Mouse (Mus musculus) cortical plate, adult 2 months (tissue): ENCODE measurements around the gene Sh2b1. TPM values are rescaled to one million over a fixed set of nuclear protein-coding genes. Genes with fewer than 3 reads are reported as not detected.

ENCODE experiments used
- H3K27ac ChIP-seq: fragments of 200-500 bp; 2 replicates; pipeline ENCODE4 v1.5.1; 2012; ENCODE audit warnings: low read length, control low read depth, inconsistent platforms; ENCODE audit not compliant: insufficient read depth
- H3K4me1 ChIP-seq: fragments of 200-500 bp; 2 replicates; pipeline ENCODE4 v1.6.1; 2011; ENCODE audit warnings: low read length; ENCODE audit not compliant: control insufficient read depth, insufficient read depth
- H3K4me3 ChIP-seq: fragments of 200-500 bp; 2 replicates; pipeline ENCODE4 v1.5.1; 2011; ENCODE audit warnings: mild to moderate bottlenecking, low read length, control low read depth; ENCODE audit not compliant: insufficient read depth
- CTCF ChIP-seq: fragments of 200-500 bp; IDR thresholded peaks from 2 replicates; pipeline ENCODE4 v1.5.1; 2011; ENCODE audit warnings: mild to moderate bottlenecking, control low read depth, low read length; ENCODE audit not compliant: insufficient read depth; ENCODE audit errors: extremely low read depth
- POLR2A ChIP-seq: fragments of 200-500 bp; IDR thresholded peaks from 2 replicates; pipeline ENCODE4 v1.6.1; 2011; ENCODE audit warnings: mild to moderate bottlenecking, low read length, control low read depth; ENCODE audit not compliant: insufficient read depth; ENCODE audit errors: extremely low read depth
- polyA plus RNA-seq: library from polyadenylated mRNA; depleted of rRNA; stranded (reverse); fragments of >200 nt; gene quantifications from 2 replicates; pipeline ENCODE4 v1.2.3, GENCODE M21; 2012

Gene Sh2b1
- polyA plus RNA-seq, 1 experiment = 63.7 TPM

GRCm38 (mm10) chr7:126446217-126446616 is 29.0 kb downstream of the Sh2b1 start:
- Histone ChIP-seq H3K4me1 (no peaks in the 10 kb centered on the region), H3K4me3 (no peak overlapping the region), H3K27ac (no peak overlapping the region)
- TF ChIP-seq CTCF = no peak
- no peak for TF ChIP-seq POLR2A

GRCm38 (mm10) chr7:126445104-126445815 is 30.0 kb downstream of the Sh2b1 start:
- Histone ChIP-seq H3K27ac (no peak overlapping the region), H3K4me3 (no peak overlapping the region), H3K4me1 (no peaks in the 10 kb centered on the region)
- TF ChIP-seq POLR2A = no peak
- no peak for TF ChIP-seq CTCF

- no peak overlapping the region for H3K27ac ChIP-seq
- no peak overlapping the region for H3K4me3 ChIP-seq
- no peaks in the 10 kb centered on the region for H3K4me1 ChIP-seq
- TF ChIP-seq POLR2A (no peak), CTCF (no peak)
Measured at GRCm38 (mm10) chr7:126444536-126444935, 30.7 kb downstream of the Sh2b1 start.

GRCm38 (mm10) chr7:126443997-126444396 is 31.2 kb downstream of the Sh2b1 start:
- Histone ChIP-seq H3K4me3 (no peak overlapping the region), H3K4me1 (no peaks in the 10 kb centered on the region), H3K27ac (no peak overlapping the region)
- TF ChIP-seq POLR2A = no peak
- TF ChIP-seq CTCF = no peak

GRCm38 (mm10) chr7:126440134-126440533 is 35.1 kb downstream of the Sh2b1 start:
- H3K4me1 ChIP-seq = no peaks in the 10 kb centered on the region
- TF ChIP-seq POLR2A (no peak), CTCF (no peak)
- H3K27ac ChIP-seq = no peak overlapping the region

GRCm38 (mm10) chr7:126436851-126437250 is 38.4 kb downstream of the Sh2b1 start:
- no peak overlapping the region for H3K27ac ChIP-seq
- TF ChIP-seq POLR2A (no peak), CTCF (peak; percentile 64)

More at GRCm38 (mm10) chr7:126440134-126440533, 35.1 kb downstream of the Sh2b1 start:
- H3K4me3 ChIP-seq = no peak overlapping the region

GRCm38 (mm10) chr7:126435801-126436200 is 39.4 kb downstream of the Sh2b1 start:
- H3K4me3 ChIP-seq = no peak overlapping the region
- no peak overlapping the region for H3K27ac ChIP-seq
- TF ChIP-seq POLR2A (no peak), CTCF (no peak)
- H3K4me1 ChIP-seq = no peaks in the 10 kb centered on the region

More at GRCm38 (mm10) chr7:126436851-126437250, 38.4 kb downstream of the Sh2b1 start:
- H3K4me1 ChIP-seq = no peaks in the 10 kb centered on the region
- no peak overlapping the region for H3K4me3 ChIP-seq

- TF ChIP-seq CTCF (no peak), POLR2A (no peak)
- Histone ChIP-seq H3K4me1 (peaks cover under 1% of the 10 kb centered on the region; the same call in 1 of the 2 replicates), H3K4me3 (no peak overlapping the region), H3K27ac (no peak overlapping the region)
Measured at GRCm38 (mm10) chr7:126434726-126435125, 40.5 kb downstream of the Sh2b1 start.

GRCm38 (mm10) chr7:126430167-126430566 is 45.1 kb downstream of the Sh2b1 start:
- peaks cover 4% of the 10 kb centered on the region for H3K4me1 ChIP-seq
- H3K27ac ChIP-seq = no peak overlapping the region
- TF ChIP-seq CTCF = no peak
- no peak for TF ChIP-seq POLR2A
- no peak overlapping the region for H3K4me3 ChIP-seq

- H3K4me1 ChIP-seq = peaks cover 4% of the 10 kb centered on the region
- H3K27ac ChIP-seq = no peak overlapping the region
- TF ChIP-seq CTCF (no peak), POLR2A (no peak)
- H3K4me3 ChIP-seq = peak overlapping the region; percentile 82
Measured at GRCm38 (mm10) chr7:126429503-126429898, 45.7 kb downstream of the Sh2b1 start.
